Mouse (Mus musculus) thymus, postnatal 10 days (tissue): Measurements from ENCODE around the gene Gm5414.

ENCODE experiments used
- DNase-seq, 2 experiments: peaks; one replicate each; pipeline ENCODE4 v3.0.0; 2021; ENCODE audit warnings: low spot score in 2 of 2

Gene Gm5414

DNA sequence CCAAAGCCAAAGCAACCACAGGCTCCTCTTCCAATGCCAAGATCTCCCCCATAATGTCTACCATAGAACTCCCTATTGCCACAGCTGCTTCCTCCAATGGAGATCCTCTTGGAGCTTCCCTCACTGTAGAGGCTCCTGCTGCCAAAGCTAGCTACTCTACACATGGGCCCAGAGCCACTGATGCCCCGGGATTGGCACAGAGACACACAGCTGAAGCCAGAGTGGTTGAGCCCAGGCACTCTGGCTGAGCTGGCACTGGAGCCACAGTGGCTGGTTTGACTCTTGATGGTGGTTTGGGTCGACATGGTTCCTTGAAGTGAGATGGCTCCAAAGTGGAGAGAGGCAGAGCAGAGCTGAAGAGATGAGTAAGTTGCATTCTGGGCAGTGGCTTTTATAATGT is at the start of gene Gm5414:
Gene Gm5414, minus strand, starts transcription at position 305 of the 400 bp plus-strand sequence.
- DNase-seq, result no peak

GRCm38 (mm10) chr15:101675978-101676377 is 48.0 kb upstream of the Gm5414 start:
- DNase-seq, result no peak

DNA sequence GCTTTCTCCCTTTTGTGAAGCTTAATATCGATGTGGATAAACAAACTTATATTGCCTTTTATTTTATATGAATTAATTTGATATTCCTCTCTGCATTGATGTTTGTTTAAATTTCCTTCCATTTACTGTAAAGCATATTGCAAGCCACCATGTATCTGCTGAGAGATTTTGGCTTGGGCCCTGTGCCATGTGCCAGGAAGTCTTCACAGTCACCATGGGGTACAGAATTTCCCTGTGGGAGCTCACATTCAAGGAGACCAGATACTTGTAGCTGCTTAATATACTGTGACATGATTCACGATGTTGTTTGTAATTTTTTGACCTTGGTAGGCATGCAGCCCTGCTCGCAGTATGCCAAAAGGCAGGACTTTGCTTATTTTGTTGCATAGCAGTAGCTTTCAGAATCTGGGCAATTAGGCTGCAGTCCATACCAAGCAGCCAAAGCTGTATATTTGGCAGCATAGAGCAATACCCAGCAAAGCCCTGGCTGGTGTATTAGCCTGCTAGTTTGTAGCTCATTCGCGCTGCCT is 24.8 kb upstream of the Gm5414 start:
- DNase-seq, result no peak

DNA sequence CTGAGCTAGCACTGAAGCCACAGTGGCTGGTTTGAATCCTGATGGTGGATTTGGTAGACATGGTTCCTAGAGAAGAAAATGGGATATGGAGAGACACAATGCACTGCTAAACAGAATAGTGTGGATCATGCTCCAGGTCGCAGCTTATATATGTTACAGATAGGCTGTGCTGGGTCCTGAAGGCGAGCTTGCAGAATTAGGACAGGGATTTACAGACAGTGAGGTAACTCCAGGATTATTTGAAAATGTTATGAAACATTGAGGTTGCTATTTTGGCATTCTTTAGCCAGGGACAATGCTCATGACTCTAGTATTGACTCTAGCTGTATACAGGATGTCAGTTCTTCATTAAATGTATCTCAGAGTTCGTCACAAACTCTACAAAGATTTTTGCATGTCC is 19.3 kb upstream of the Gm5414 start, which contains the start of gene Gm5478:
Gene Gm5478, minus strand, starts transcription at position 101 of the 400 bp plus-strand sequence.
- DNase-seq, result no peak

GRCm38 (mm10) chr15:101599123-101599522 is 28.9 kb downstream of the Gm5414 start:
- DNase-seq, result no peak

DNA sequence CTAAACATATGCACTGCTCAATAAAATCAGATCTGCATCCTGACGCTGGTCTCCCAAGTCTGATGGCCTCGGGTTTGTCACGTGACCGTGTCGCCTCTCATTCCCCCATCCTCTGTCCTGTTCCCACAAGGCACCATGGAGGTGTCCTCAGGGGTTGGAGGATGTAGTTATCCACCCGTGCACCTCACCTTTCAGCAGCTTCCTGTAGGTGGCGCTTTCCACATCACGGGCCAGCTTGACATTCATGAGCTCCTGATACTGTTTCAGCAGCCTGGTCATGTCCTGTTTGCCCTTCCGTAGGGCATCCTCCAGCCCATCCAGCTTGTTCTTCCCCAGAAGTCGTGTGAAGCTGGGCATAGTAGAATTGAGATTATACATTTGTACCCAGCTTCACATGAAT is 39.8 kb downstream of the Gm5414 start:
- DNase-seq, result no peak

GRCm38 (mm10) chr15:101584456-101584855 is 43.5 kb downstream of the Gm5414 start:
- no peak for DNase-seq

- DNase-seq, result no peak
Measured at GRCm38 (mm10) chr15:101583211-101583965, 44.6 kb downstream of the Gm5414 start.

GRCm38 (mm10) chr15:101581701-101582100 is 46.3 kb downstream of the Gm5414 start:
- no peak for DNase-seq

GRCm38 (mm10) chr15:101575506-101575905 is 52.5 kb downstream of the Gm5414 start:
- DNase-seq, result no peak
